Mouse (Mus musculus): ENCODE results near the gene Traf4.

Traf4 gene

GRCm38 (mm10) chr11:78182450-78182849, 17.1 kb upstream of the Traf4 start:
- no peak for DNase-seq

- DNase-seq: no peak
Measured at GRCm38 (mm10) chr11:78181830-78182357, 16.5 kb upstream of the Traf4 start.

- DNase-seq: no peak
Measured at GRCm38 (mm10) chr11:78180081-78180761, 14.8 kb upstream of the Traf4 start.

- DNase-seq: no peak
Measured at GRCm38 (mm10) chr11:78179438-78179999, 14.1 kb upstream of the Traf4 start.

- peak; percentile 90 for DNase-seq
Measured at GRCm38 (mm10) chr11:78178859-78179437, 13.6 kb upstream of the Traf4 start.

- peak; percentile 97 for DNase-seq
Measured at GRCm38 (mm10) chr11:78177903-78178858, 12.8 kb upstream of the Traf4 start.

- peak; percentile 96 for DNase-seq
Measured at GRCm38 (mm10) chr11:78177437-78177836, 12.0 kb upstream of the Traf4 start.

GRCm38 (mm10) chr11:78176905-78177331, 11.5 kb upstream of the Traf4 start:
- no peak for DNase-seq

GRCm38 (mm10) chr11:78176402-78176862, 11.0 kb upstream of the Traf4 start, which contains the start of the genes Nek8 and Tlcd1:
TSS of gene Nek8 (minus strand) at chr11:78176675.
TSS of gene Tlcd1 (plus strand) at chr11:78176711.
- peak; percentile 97 for DNase-seq

- no peak for DNase-seq
Measured at GRCm38 (mm10) chr11:78175771-78176401, 10.5 kb upstream of the Traf4 start.

GRCm38 (mm10) chr11:78174506-78174905, 9.1 kb upstream of the Traf4 start:
- DNase-seq: no peak

- no peak for DNase-seq
Measured at GRCm38 (mm10) chr11:78172748-78173383, 7.5 kb upstream of the Traf4 start.

- no peak for DNase-seq
Measured at GRCm38 (mm10) chr11:78172034-78172747, 6.8 kb upstream of the Traf4 start.

GRCm38 (mm10) chr11:78171328-78171727, 5.9 kb upstream of the Traf4 start:
- DNase-seq: no peak

GRCm38 (mm10) chr11:78170306-78170705, 4.9 kb upstream of the Traf4 start:
- DNase-seq: peak; percentile 61

- no peak for DNase-seq
Measured at GRCm38 (mm10) chr11:78168541-78169468, 3.4 kb upstream of the Traf4 start.

- no peak for DNase-seq
Measured at GRCm38 (mm10) chr11:78167257-78167959, 2.0 kb upstream of the Traf4 start.

- DNase-seq: no peak
Measured at GRCm38 (mm10) chr11:78166640-78167039, 1.3 kb upstream of the Traf4 start.

GRCm38 (mm10) chr11:78166161-78166560, 772 bp upstream of the Traf4 start:
- DNase-seq: no peak

All from kidney, adult 11 months (tissue).